Comparison of ENCODE assay signal across 19 mouse cellular contexts in the genomic region with DNA sequence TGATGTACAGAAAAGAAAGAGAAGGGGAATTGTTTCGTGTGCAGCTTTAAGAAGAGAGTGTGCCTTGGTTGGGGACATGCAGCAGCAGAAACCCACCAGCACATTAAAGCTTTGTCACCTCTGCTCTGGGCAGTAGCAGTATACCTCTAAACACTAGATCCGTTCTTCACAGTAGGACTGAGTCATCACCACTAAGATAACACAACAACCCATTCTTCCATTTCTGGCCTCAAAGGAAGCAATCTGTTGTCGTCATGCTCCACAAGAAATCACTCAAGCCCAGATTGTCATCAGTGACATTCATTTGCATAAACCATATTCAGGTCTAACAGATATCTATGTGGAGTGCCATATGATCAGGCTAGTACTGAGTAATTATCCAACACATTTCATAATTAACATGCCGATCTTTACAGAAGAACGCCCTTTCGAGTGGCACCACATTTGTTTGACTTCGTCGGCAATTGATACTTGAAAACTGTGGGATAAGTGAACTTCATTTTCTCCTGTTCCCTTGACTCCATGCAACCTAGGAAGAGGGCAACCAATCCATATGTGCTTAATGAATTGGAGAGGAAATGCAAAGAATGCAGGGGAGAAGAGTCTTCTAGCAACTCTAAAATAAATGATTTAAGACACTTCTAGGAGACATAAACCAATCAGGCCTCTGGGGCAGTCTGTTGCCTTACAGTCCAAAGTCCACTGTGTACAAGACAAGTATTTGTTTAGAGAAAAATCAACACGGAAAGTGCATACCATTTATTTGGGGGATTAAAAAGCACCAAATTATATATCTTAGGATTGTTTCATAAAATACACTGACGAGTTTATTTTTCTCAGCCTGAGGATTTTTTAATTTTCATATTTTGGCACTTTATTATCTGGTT. TPM values are rescaled to one million over a fixed set of nuclear protein-coding genes. Genes with fewer than 3 reads are reported as not detected.
DNase-seq lines count a peak whose midpoint lies in the region; ATAC-seq and TF ChIP-seq lines count a peak whose summit lies in the region.
"Had no signal": no experiment of that assay in that cellular context is flagged by ENCODE, and none has a peak within 500 bp of the region (broad histone marks: within the 10 kb centered on the region; RNA-seq: fewer than 3 reads in every experiment).

No protein-coding gene starts in this region.

- H3K36me3 ChIP-seq in hindbrain, embryonic 14.5 days (replicated peaks; ENCODE audit: control insufficient read depth, insufficient read depth): no peaks in the 10 kb centered on the region
- no peaks in the 10 kb centered on the region for H3K36me3 ChIP-seq in hindbrain, embryonic 16.5 days (ENCODE audit: control insufficient read depth, insufficient read depth, low read length)
- no peaks in the 10 kb centered on the region for H3K36me3 ChIP-seq in forebrain, postnatal 0 days (ENCODE audit: insufficient read depth)
- H3K36me3 ChIP-seq: embryonic facial prominence, embryonic 10.5 days; heart, embryonic 13.5 days; limb, embryonic 10.5 days had no signal

- H3K9ac ChIP-seq in hindbrain, embryonic 14.5 days: no peak overlapping the region
- no peak overlapping the region for H3K9ac ChIP-seq in hindbrain, embryonic 16.5 days (ENCODE audit: low read depth, low read length)
- no peak overlapping the region for H3K9ac ChIP-seq in forebrain, postnatal 0 days
- H3K9ac ChIP-seq: heart, embryonic 13.5 days had no signal

- TF ChIP-seq CTCF in layer of hippocampus, adult 2 months (conservative IDR thresholded peaks at IDR 0.05): no peak
- no peak for TF ChIP-seq CTCF in forebrain, postnatal 0 days (IDR thresholded peaks at IDR 0.05; ENCODE audit: low read depth)

- no peaks in the 10 kb centered on the region for H3K27me3 ChIP-seq in hindbrain, embryonic 14.5 days (ENCODE audit: control insufficient read depth, insufficient read depth, low read length)
- H3K27me3 ChIP-seq in hindbrain, embryonic 16.5 days (replicated peaks; ENCODE audit: control insufficient read depth, insufficient read depth, low read length): no peaks in the 10 kb centered on the region
- no peaks in the 10 kb centered on the region for H3K27me3 ChIP-seq in forebrain, postnatal 0 days (ENCODE audit: insufficient read depth, low read length)
- H3K27me3 ChIP-seq: heart, embryonic 13.5 days had no signal

- no peaks in the 10 kb centered on the region for H3K9me3 ChIP-seq in hindbrain, embryonic 14.5 days (ENCODE audit: control insufficient read depth, low read length)
- H3K9me3 ChIP-seq in hindbrain, embryonic 16.5 days (ENCODE audit: control insufficient read depth, low read length): no peaks in the 10 kb centered on the region
- H3K9me3 ChIP-seq in forebrain, postnatal 0 days (ENCODE audit: low read length): no peaks in the 10 kb centered on the region
- H3K9me3 ChIP-seq: embryonic facial prominence, embryonic 10.5 days; heart, embryonic 13.5 days; limb, embryonic 10.5 days had no signal

- H3K4me3 ChIP-seq in hindbrain, embryonic 14.5 days (replicated peaks; ENCODE audit: low read length): no peak overlapping the region
- H3K4me3 ChIP-seq in hindbrain, embryonic 16.5 days (ENCODE audit: low read length): no peak overlapping the region
- H3K4me3 ChIP-seq in layer of hippocampus, adult 2 months: no peak overlapping the region
- no peak overlapping the region for H3K4me3 ChIP-seq in forebrain, postnatal 0 days (ENCODE audit: low read depth, low read length)
- H3K4me3 ChIP-seq: embryonic facial prominence, embryonic 10.5 days; heart, embryonic 13.5 days; left cerebral cortex, adult 2 months; limb, embryonic 10.5 days had no signal

- 68% methylated on average over 10 of the region's 10 CpGs for WGBS in hindbrain, embryonic 14.5 days
- WGBS in hindbrain, embryonic 16.5 days: 73% methylated on average over 10 of the region's 10 CpGs
- whole genome bisulfite sequencing in forebrain, postnatal 0 days: 59% methylated on average over 10 of the region's 10 CpGs

- H3K4me2 ChIP-seq in hindbrain, embryonic 14.5 days (replicated peaks): no peak overlapping the region
- no peak overlapping the region for H3K4me2 ChIP-seq in hindbrain, embryonic 16.5 days (ENCODE audit: low read length)
- H3K4me2 ChIP-seq in forebrain, postnatal 0 days (ENCODE audit: low read depth): no peak overlapping the region
- H3K4me2 ChIP-seq: heart, embryonic 13.5 days; liver, embryonic 11.5 days; midbrain, embryonic 11.5 days had no signal

- no peaks in the 10 kb centered on the region for H3K4me1 ChIP-seq in hindbrain, embryonic 14.5 days (replicated peaks; ENCODE audit: control insufficient read depth, insufficient read depth, low read length)
- no peaks in the 10 kb centered on the region for H3K4me1 ChIP-seq in hindbrain, embryonic 16.5 days (ENCODE audit: control insufficient read depth, insufficient read depth, low read depth, low read length)
- H3K4me1 ChIP-seq in forebrain, postnatal 0 days (ENCODE audit: insufficient read depth): no peaks in the 10 kb centered on the region
- H3K4me1 ChIP-seq: embryonic facial prominence, embryonic 10.5 days; heart, embryonic 13.5 days; limb, embryonic 10.5 days had no signal

- DNase-seq in hindbrain, embryonic 14.5 days (ENCODE audit: low spot score): no peak
- DNase-seq in layer of hippocampus, adult 2 months (ENCODE audit: low spot score in 2 of 2): peak in 1 of 2 experiments; percentile 6
- no peak for DNase-seq in layer of hippocampus, postnatal 25 days (ENCODE audit: extremely low spot score in 1 of 2, low spot score in 1 of 2)
- DNase-seq in A20 (ENCODE audit: low read depth, low spot score): peak; percentile 10
- DNase-seq in forebrain, postnatal 0 days: peak; percentile 13
- DNase-seq in adrenal gland, adult 8-10 months: no peak
- DNase-seq: adrenal gland, postnatal 25 days; gastrocnemius, postnatal 14 days; heart, adult 18-20 months; heart, postnatal 14 days; lung, adult 2 months; lung, postnatal 14 days had no signal

- ATAC-seq in hindbrain, embryonic 14.5 days (ENCODE audit: low FRiP score): no peak
- no peak for ATAC-seq in hindbrain, embryonic 16.5 days
- ATAC-seq in forebrain, postnatal 0 days: peak; percentile 55; the same call in 1 of the 2 replicates

- H3K27ac ChIP-seq in hindbrain, embryonic 14.5 days: peak overlapping the region; percentile 47; the same call in 1 of the 2 replicates
- no peak overlapping the region for H3K27ac ChIP-seq in hindbrain, embryonic 16.5 days (ENCODE audit: low read depth, low read length)
- H3K27ac ChIP-seq in layer of hippocampus, adult 2 months: 0 out of 2 replicates have a peak overlapping the region, but pooled peaks have one; percentile 18
- H3K27ac ChIP-seq in forebrain, postnatal 0 days (ENCODE audit: low read depth, low read length): no peak overlapping the region
- H3K27ac ChIP-seq: embryonic facial prominence, embryonic 10.5 days; heart, embryonic 13.5 days; left cerebral cortex, adult 2 months; limb, embryonic 10.5 days had no signal

RNA-seq across cellular contexts. Expression of a gene that starts 28.1 kb away (rescaled TPM):
- polyA plus RNA-seq in hindbrain, embryonic 14.5 days (2014; fragmentation: Nextera tagmentation; extraction: Ambion mirVana): 3.5 and 4.5 TPM in 2 replicates
- 3.3 and 3.9 TPM in 2 replicates for polyA plus RNA-seq in hindbrain, embryonic 16.5 days (2015; fragmentation: Nextera tagmentation; extraction: Ambion mirVana)
- 10 to 100 TPM; 10.3 to 11.8 TPM for total RNA-seq in layer of hippocampus, adult 2 months (2021)
- total RNA-seq in layer of hippocampus, postnatal 25 days (2021): 1 to 10 TPM; 7.9 to 9.4 TPM
- 7.2 and 9.9 TPM in 2 replicates for total RNA-seq in forebrain, postnatal 0 days (2014; rRNA removed)
- 1.3 and 2.7 TPM in 2 replicates for polyA plus RNA-seq in forebrain, postnatal 0 days (2015; fragmentation: Nextera tagmentation; extraction: Ambion mirVana)
- total RNA-seq in adrenal gland, adult 8-10 months (2022): 10 to 100 TPM; 27.3 to 42.6 (median 38.4) TPM

Comparison
In these comparisons a context has a peak if more than half of its experiments do, and no peak if none do; other contexts are left out.
1. H3K27ac ChIP-seq: peak in hindbrain, embryonic 14.5 days (single experiment) and layer of hippocampus, adult 2 months (single experiment); none in hindbrain, embryonic 16.5 days (single experiment) and forebrain, postnatal 0 days (single experiment).
2. DNase-seq: peak in A20 (single experiment) and forebrain, postnatal 0 days (single experiment); none in hindbrain, embryonic 14.5 days (single experiment), layer of hippocampus, postnatal 25 days (0 of 2) and adrenal gland, adult 8-10 months (single experiment).